Mouse (Mus musculus): ENCODE results near the gene Dnah8.
A peak's percentile ranks its signal among the peaks of the same experiment; 100 is the strongest.

Gene Dnah8

GRCm38 (mm10) chr17:30877456-30877855 lies 253.3 kb downstream of the Dnah8 start:
- no peak for DNase-seq (ENCODE audit: low read depth, low spot score)

GRCm38 (mm10) chr17:30878626-30879025 lies 254.5 kb downstream of the Dnah8 start:
- DNase-seq (ENCODE audit: low read depth, low spot score) = peak; percentile 97

- peak; percentile 93 for DNase-seq (ENCODE audit: low read depth, low spot score)
These were observed 256.2 kb downstream of the Dnah8 start for GRCm38 (mm10) chr17:30880391-30880790.

DNA sequence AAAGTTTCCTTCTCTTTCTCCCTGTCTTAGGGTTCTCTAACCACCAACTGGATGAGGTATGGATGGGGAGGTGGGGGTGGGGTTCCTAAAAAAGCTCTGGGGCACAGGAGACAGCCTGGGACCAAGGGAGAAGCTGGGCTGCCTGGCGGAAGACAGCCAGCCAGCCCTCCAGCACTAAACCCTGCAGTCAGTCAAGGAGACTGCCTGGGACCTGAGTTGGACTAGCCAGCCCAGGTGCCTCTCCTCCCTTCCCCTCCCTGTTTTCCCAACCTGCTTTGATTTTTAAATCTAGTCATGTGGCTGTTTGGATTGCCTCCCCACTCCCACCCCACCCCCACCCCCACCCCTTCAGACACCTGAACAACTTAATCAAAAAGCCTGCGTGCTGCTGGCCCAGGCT lies 256.8 kb downstream of the Dnah8 start:
- peak; percentile 78 for DNase-seq (ENCODE audit: low read depth, low spot score)

DNA sequence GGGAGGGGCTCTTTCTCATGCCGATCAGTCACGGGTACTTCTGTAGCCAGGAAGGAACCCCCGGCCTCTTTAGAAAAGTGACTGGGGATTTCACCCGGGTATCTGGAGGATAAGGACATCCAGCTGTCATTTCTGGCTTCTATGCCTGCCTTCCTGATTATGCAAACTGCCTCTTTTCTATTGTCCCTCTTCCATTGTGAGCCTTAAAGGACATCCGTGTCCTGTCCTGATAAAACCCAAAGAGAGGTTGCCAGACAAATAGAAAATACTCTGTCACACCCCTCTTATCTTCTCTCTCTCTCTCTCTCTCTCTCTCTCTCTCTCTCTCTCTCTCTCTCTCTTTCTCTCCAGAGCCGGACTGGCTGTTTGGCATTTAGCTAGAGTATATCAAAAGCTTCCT lies 258.1 kb downstream of the Dnah8 start:
- no peak for DNase-seq (ENCODE audit: low read depth, low spot score)

GRCm38 (mm10) chr17:30883534-30883933 lies 259.4 kb downstream of the Dnah8 start:
- no peak for DNase-seq (ENCODE audit: low read depth, low spot score)

DNA sequence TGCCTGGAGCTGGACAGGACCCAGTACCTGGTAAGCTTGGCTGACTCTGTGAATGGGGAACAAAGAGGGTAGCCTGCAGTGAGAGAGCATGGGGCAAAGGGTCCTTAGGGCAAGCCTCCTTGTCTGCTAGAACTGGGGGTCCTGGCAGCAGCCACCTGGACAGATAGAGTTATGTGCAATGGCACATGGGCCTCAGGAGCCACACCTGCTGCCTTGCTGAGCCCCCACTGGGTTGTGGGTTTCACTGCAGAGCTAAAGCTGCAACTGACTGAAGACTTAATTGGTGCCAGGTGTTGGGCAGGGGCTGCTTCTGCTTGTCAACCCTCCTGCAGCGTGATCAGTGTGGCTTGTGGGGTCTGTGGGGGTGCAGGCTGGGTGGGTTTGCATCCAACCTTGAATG lies 267.9 kb downstream of the Dnah8 start:
- no peak for DNase-seq (ENCODE audit: low read depth, low spot score)

DNA sequence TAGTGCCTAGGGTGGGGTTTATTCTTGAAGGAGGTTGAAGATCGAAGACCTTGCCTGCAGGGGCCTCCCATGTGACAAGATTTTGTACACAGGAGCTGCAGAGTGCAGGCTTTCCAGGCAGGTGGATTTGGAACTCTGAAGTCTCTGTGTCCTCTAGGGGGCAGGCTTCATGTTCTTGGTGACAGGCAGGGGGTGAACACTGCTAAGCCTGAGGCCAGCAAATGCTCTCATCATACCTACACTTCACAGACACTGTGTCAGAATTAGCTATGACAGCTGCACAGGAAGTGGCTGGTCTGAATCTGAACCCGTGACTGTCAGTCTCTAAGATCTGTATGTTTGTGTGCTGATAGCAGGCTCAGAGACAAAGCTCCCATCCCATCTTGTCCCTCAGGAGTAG lies 268.6 kb downstream of the Dnah8 start:
- peak; percentile 88 for DNase-seq (ENCODE audit: low read depth, low spot score)

- peak; percentile 50 for DNase-seq (ENCODE audit: low read depth, low spot score)
These were observed 272.9 kb downstream of the Dnah8 start for GRCm38 (mm10) chr17:30897075-30897474.

GRCm38 (mm10) chr17:30901627-30902026 lies 277.5 kb downstream of the Dnah8 start, which contains the start of gene Glp1r:
Glp1r (plus strand) TSS chr17:30901817.
- no peak for DNase-seq (ENCODE audit: low read depth, low spot score)

DNA sequence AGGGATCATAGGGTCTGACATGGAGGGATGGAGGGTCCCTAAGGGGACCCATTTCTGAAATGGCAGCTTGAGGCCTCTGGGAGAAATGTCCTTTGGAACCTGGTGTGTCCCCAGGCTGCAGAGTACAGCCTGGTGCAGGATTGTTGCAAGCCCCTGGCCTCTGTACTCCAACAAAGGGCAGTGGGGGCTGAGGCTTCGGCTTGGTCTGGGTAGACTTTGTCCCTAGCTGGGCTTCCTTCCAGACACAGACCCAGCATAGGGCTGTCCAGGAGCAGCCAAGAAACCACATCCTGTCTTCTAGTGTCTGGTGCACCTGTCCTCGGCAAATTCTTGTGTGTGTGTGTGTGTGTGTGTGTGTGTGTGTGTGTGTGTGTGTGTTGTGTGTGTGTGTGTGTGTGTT lies 279.9 kb downstream of the Dnah8 start:
- no peak for DNase-seq (ENCODE audit: low read depth, low spot score)

- DNase-seq (ENCODE audit: low read depth, low spot score) = no peak
These were observed 283.4 kb downstream of the Dnah8 start for GRCm38 (mm10) chr17:30907577-30907976.

GRCm38 (mm10) chr17:30910866-30911731 lies 286.9 kb downstream of the Dnah8 start:
- no peak for DNase-seq (ENCODE audit: low read depth, low spot score)

DNA sequence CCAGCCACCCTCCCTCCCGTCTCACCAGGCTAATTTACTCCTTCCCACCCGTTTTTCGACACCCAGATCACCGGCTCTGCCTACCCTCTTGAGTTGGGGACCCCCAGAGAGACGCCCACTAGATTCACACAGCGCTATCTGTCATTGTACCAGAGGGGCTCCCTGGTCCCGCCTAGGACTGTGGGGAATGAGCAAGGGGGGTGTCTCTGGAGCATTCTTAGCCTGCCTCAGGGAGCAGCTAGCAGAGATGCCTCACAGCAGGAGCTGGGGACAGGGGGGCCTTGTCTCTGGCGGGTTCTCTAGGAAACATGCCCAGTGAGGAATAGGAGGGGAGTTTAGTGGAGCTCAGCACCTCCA lies 287.6 kb downstream of the Dnah8 start:
- DNase-seq (ENCODE audit: low read depth, low spot score) = no peak

GRCm38 (mm10) chr17:30912536-30912935 lies 288.4 kb downstream of the Dnah8 start:
- DNase-seq (ENCODE audit: low read depth, low spot score) = no peak

- no peak for DNase-seq (ENCODE audit: low read depth, low spot score)
These were observed 290.1 kb downstream of the Dnah8 start for GRCm38 (mm10) chr17:30914264-30914663.

- peak; percentile 69 for DNase-seq (ENCODE audit: low read depth, low spot score)
These were observed 299.4 kb downstream of the Dnah8 start for GRCm38 (mm10) chr17:30923566-30923965.
